Comparison of ENCODE assay signal across 8 mouse cellular contexts in the genomic region with DNA sequence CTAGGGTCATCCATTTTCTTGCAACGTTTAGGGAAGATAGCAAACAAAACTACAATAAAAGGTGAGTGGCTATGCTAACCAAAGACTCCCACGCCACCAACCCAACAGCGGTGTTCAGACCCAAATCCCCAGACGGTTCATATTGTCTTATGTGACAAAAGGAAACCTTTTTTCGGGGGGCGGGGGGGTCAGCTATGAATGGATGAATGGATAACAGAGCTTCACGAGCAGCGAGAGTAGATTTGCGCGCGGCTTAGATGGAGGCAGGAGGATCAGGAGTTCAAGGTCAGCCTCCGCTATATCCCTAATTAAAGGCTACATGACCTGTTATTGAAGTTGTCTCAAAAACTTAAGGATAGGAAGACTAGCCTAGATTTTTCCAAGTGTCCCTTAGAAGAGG. TPM values are rescaled to one million over a fixed set of nuclear protein-coding genes. Genes with fewer than 3 reads are reported as not detected.
DNase-seq lines count a peak whose midpoint lies in the region; ATAC-seq lines count a peak whose summit lies in the region.

No protein-coding gene starts in this region.

- H3K9ac ChIP-seq in heart, embryonic 15.5 days = peak overlapping the region; percentile 63; the same call in 1 of the 2 replicates
- H3K9ac ChIP-seq in liver, embryonic 15.5 days = 0 out of 2 replicates have a peak overlapping the region, but pooled peaks have one; percentile 35
- H3K9ac ChIP-seq in stomach, embryonic 15.5 days = no peak overlapping the region

- peaks cover 12% of the 10 kb centered on the region for H3K4me1 ChIP-seq in heart, embryonic 15.5 days (replicated peaks)
- H3K4me1 ChIP-seq in liver, embryonic 15.5 days (replicated peaks) = peaks cover 41% of the 10 kb centered on the region
- peaks cover 7% of the 10 kb centered on the region for H3K4me1 ChIP-seq in stomach, embryonic 15.5 days

- peak overlapping the region; percentile 65 for H3K4me2 ChIP-seq in heart, embryonic 15.5 days
- H3K4me2 ChIP-seq in liver, embryonic 15.5 days = peak overlapping the region; percentile 83
- peak overlapping the region; percentile 52 for H3K4me2 ChIP-seq in stomach, embryonic 15.5 days

- H3K4me3 ChIP-seq in heart, embryonic 15.5 days = peak overlapping the region; percentile 68
- peak overlapping the region; percentile 76 for H3K4me3 ChIP-seq in liver, embryonic 15.5 days (replicated peaks)
- peak overlapping the region; percentile 67 for H3K4me3 ChIP-seq in stomach, embryonic 15.5 days (replicated peaks)

- H3K9me3 ChIP-seq in heart, embryonic 15.5 days (replicated peaks) = no peaks in the 10 kb centered on the region
- no peaks in the 10 kb centered on the region for H3K9me3 ChIP-seq in liver, embryonic 15.5 days (replicated peaks)
- no peaks in the 10 kb centered on the region for H3K9me3 ChIP-seq in stomach, embryonic 15.5 days

- H3K27me3 ChIP-seq in heart, embryonic 15.5 days = peaks cover 5% of the 10 kb centered on the region; the same call in 1 of the 2 replicates
- peaks cover 9% of the 10 kb centered on the region for H3K27me3 ChIP-seq in liver, embryonic 15.5 days
- no peaks in the 10 kb centered on the region for H3K27me3 ChIP-seq in stomach, embryonic 15.5 days (replicated peaks)

- DNase-seq in heart, adult 8-10 months (ENCODE audit: low spot score) = no peak
- DNase-seq in ZHBTc4 (ENCODE audit: low read depth, low spot score) = peak; percentile 39
- DNase-seq in forelimb bud, embryonic 11.5 days (ENCODE audit: low read depth, low spot score) = peak; percentile 62
- DNase-seq in ovary, adult 18-20 months (ENCODE audit: low spot score) = no peak
- no peak for DNase-seq in ovary, postnatal 14 days (ENCODE audit: low spot score)

- WGBS in heart, embryonic 15.5 days = 8% methylated on average over 12 of the region's 12 CpGs
- 6% methylated on average over 12 of the region's 12 CpGs for WGBS in liver, embryonic 15.5 days (ENCODE audit: insufficient replicate concordance)
- WGBS in stomach, embryonic 15.5 days = 5% methylated on average over 12 of the region's 12 CpGs

- H3K27ac ChIP-seq in heart, embryonic 15.5 days = no peak overlapping the region
- peak overlapping the region; percentile 88 for H3K27ac ChIP-seq in liver, embryonic 15.5 days (replicated peaks)
- H3K27ac ChIP-seq in stomach, embryonic 15.5 days = no peak overlapping the region

- no peak for ATAC-seq in heart, embryonic 15.5 days (replicated peaks; ENCODE audit: insufficient number of reproducible peaks, insufficient read depth, low FRiP score, low read depth)
- no peak for ATAC-seq in liver, embryonic 15.5 days (ENCODE audit: insufficient read depth)
- ATAC-seq in stomach, embryonic 15.5 days (ENCODE audit: insufficient read depth, low FRiP score, low read depth) = no peak

- H3K36me3 ChIP-seq in heart, embryonic 15.5 days = no peaks in the 10 kb centered on the region
- no peaks in the 10 kb centered on the region for H3K36me3 ChIP-seq in liver, embryonic 15.5 days (replicated peaks)
- no peaks in the 10 kb centered on the region for H3K36me3 ChIP-seq in stomach, embryonic 15.5 days

RNA-seq across cellular contexts. Expression of a gene that starts 6.3 kb away (rescaled TPM):
- 31.5 and 42.8 TPM in 2 replicates for polyA plus RNA-seq in heart, embryonic 15.5 days (2015; fragmentation: Nextera tagmentation; extraction: Ambion mirVana)
- 10 to 100 TPM; 23.0 to 42.1 (median 30.7) TPM for total RNA-seq in heart, adult 8-10 months (2022)
- 42.8 and 50.4 TPM in 2 replicates for polyA plus RNA-seq in liver, embryonic 15.5 days (2015; fragmentation: Nextera tagmentation; extraction: Ambion mirVana)
- 54.3 and 58.0 TPM in 2 replicates for polyA plus RNA-seq in stomach, embryonic 15.5 days (2015; fragmentation: Nextera tagmentation; extraction: Ambion mirVana)

RNA-seq across cellular contexts. Expression of a gene that starts 24.2 kb away (rescaled TPM):
- not detected in 2 replicates for polyA plus RNA-seq in heart, embryonic 15.5 days (2015; fragmentation: Nextera tagmentation; extraction: Ambion mirVana)
- not detected for total RNA-seq in heart, adult 8-10 months (2022)
- not detected in 2 replicates for polyA plus RNA-seq in liver, embryonic 15.5 days (2015; fragmentation: Nextera tagmentation; extraction: Ambion mirVana)
- not detected in 2 replicates for polyA plus RNA-seq in stomach, embryonic 15.5 days (2015; fragmentation: Nextera tagmentation; extraction: Ambion mirVana)

Comparison
In these comparisons a context has a peak if more than half of its experiments do, and no peak if none do; other contexts are left out.
1. DNase-seq: peak in ZHBTc4 (single experiment) and forelimb bud, embryonic 11.5 days (single experiment); none in heart, adult 8-10 months (single experiment), ovary, adult 18-20 months (single experiment) and ovary, postnatal 14 days (single experiment).
2. Peak in every context shown above with its lines, with median percentiles within 50 percentile points of each other: H3K4me2 ChIP-seq and H3K4me3 ChIP-seq.